Mouse (Mus musculus) neural tube, embryonic 13.5 days (tissue): ENCODE data around the gene Dip2a. TPM values are rescaled to one million over a fixed set of nuclear protein-coding genes. Genes with fewer than 3 reads are reported as not detected.

Source experiments
- ATAC-seq: fragments of 200-750 bp; cut with Nextera tagmentation; 2 replicates; pipeline ENCODE4 v1.8.0; 2017; ENCODE audit warnings: low read depth, mild to moderate bottlenecking, moderate TSS enrichment, moderate library complexity
- H3K27ac ChIP-seq: fragments of 300-500 bp; sonication (generic); replicated peaks from 2 replicates; pipeline ENCODE4 v1.5.1; 2015; ENCODE audit warnings: moderate library complexity, mild to moderate bottlenecking, inconsistent platforms
- H3K27me3 ChIP-seq: fragments of 300-500 bp; sonication (generic); 2 replicates; pipeline ENCODE4 v1.6.1; 2015; ENCODE audit warnings: mild to moderate bottlenecking, inconsistent platforms
- H3K36me3 ChIP-seq: fragments of 300-500 bp; sonication (generic); 2 replicates; pipeline ENCODE4 v1.6.1; 2015; ENCODE audit warnings: mild to moderate bottlenecking, inconsistent platforms
- H3K4me1 ChIP-seq: fragments of 300-500 bp; sonication (generic); replicated peaks from 2 replicates; pipeline ENCODE4 v1.6.1; 2015; ENCODE audit warnings: inconsistent platforms
- H3K4me2 ChIP-seq: fragments of 300-500 bp; sonication (generic); 2 replicates; pipeline ENCODE4 v1.6.1; 2015; ENCODE audit warnings: inconsistent platforms, mild to moderate bottlenecking, moderate library complexity
- H3K4me3 ChIP-seq: fragments of 300-500 bp; sonication (generic); 2 replicates; pipeline ENCODE4 v1.5.1; 2015; ENCODE audit warnings: mild to moderate bottlenecking, inconsistent platforms
- H3K9ac ChIP-seq: fragments of 300-500 bp; sonication (generic); 2 replicates; pipeline ENCODE4 v1.6.1; 2015; ENCODE audit warnings: moderate library complexity, mild to moderate bottlenecking, inconsistent platforms
- H3K9me3 ChIP-seq: fragments of 300-500 bp; sonication (generic); 2 replicates; pipeline ENCODE4 v1.6.1; 2016; ENCODE audit warnings: inconsistent platforms
- WGBS: fragments of 180-500 bp; shearing (Covaris S2); methylation state at CpG from one replicate; pipeline ENCODE4 v1.1.7; 2015; 5-methylcytosine and 5-hydroxymethylcytosine counted together
- polyA plus RNA-seq: library from polyadenylated mRNA; unstranded; fragments of >200 nt; fragmentation: Nextera tagmentation; extraction: Ambion mirVana; gene quantifications from 2 replicates; pipeline ENCODE4 v1.2.1, GENCODE M21; 2015

The Dip2a gene
- polyA plus RNA-seq, 1 experiment from 2014 or later, result 15.0 TPM

DNA sequence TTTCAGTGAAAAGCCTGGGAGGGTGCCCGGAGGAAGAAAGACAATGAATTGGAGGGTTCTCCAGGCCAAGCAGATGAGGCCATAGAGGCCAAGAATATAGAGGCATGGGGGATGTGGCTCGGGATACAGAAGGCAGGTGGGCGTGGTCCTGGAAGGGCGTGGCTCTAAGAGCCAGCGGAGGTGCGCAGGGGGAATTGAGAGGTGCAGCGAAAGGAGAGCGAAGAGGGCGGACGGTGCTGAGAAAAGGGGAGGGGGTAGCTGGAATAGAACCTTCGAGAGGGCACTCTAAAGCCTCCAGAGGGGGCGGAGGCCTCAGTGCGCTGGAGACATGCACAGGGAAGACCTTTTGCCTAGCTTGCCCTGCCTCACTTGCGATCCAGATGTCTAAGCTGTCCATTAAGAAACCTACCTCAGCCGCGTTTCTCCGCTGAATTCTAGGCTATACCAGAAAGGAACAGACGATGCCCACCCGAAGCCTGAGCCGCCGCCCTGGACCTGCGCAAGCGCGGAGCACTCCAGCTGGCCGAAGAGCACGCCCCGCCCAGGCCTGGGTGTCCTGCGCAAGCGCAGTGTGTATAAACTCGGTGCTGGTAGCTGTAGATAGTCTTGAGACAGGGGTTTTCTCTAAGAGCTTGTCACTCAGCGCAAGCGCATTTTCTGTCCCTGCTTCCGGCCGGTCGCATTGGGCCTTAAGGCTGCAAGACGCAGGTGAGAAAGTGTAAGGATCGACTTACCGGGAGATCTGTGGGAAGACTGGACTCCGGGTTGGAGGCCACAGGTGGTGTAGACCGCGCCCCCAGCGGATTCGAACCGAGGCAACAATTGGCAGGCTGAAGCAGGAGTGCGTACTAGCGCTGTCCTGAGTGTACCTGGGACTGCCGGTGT lies 107.5 kb downstream of the Dip2a start, which contains the start of gene Prmt2:
Prmt2 (minus strand) TSS at position 525 of the 885 bp plus-strand sequence.
- peak within 1 kb of the TSS; percentile 57 for H3K4me2 ChIP-seq
- peak within 1 kb of the TSS; percentile 93 for H3K27ac ChIP-seq
- under 1% methylated on average over 47 of the region's 47 CpGs for WGBS
- H3K9me3 ChIP-seq, result no peaks in the 10 kb centered on the region
- ATAC-seq, result peak; percentile 98
- peaks cover 38% of the 10 kb centered on the region for H3K4me1 ChIP-seq
- peak within 1 kb of the TSS; percentile 85 for H3K9ac ChIP-seq
- H3K27me3 ChIP-seq, result no peaks in the 10 kb centered on the region
- peaks cover 11% of the 10 kb centered on the region; the same call in 1 of the 2 replicates for H3K36me3 ChIP-seq
- peak within 1 kb of the TSS; percentile 76 for H3K4me3 ChIP-seq

- no peak overlapping the region for H3K4me2 ChIP-seq
- no peak overlapping the region for H3K4me3 ChIP-seq
- peaks cover 9% of the 10 kb centered on the region for H3K4me1 ChIP-seq
- no peaks in the 10 kb centered on the region for H3K27me3 ChIP-seq
- H3K36me3 ChIP-seq, result peaks cover 32% of the 10 kb centered on the region
- no peak overlapping the region for H3K27ac ChIP-seq
- WGBS, result 76% methylated on average over 1 of the region's 1 CpGs
- no peak overlapping the region for H3K9ac ChIP-seq
- no peaks in the 10 kb centered on the region for H3K9me3 ChIP-seq
- no peak for ATAC-seq
Observed at GRCm38 (mm10) chr10:76229627-76230026, 115.5 kb downstream of the Dip2a start.

GRCm38 (mm10) chr10:76225944-76226343 lies 119.1 kb downstream of the Dip2a start:
- no peaks in the 10 kb centered on the region for H3K27me3 ChIP-seq
- H3K9me3 ChIP-seq, result no peaks in the 10 kb centered on the region
- H3K4me1 ChIP-seq, result no peaks in the 10 kb centered on the region
- ATAC-seq, result no peak
- H3K36me3 ChIP-seq, result peaks cover 69% of the 10 kb centered on the region
- H3K27ac ChIP-seq, result no peak overlapping the region
- H3K4me2 ChIP-seq, result no peak overlapping the region
- no peak overlapping the region for H3K4me3 ChIP-seq
- 92% methylated on average over 11 of the region's 11 CpGs for WGBS
- H3K9ac ChIP-seq, result no peak overlapping the region

DNA sequence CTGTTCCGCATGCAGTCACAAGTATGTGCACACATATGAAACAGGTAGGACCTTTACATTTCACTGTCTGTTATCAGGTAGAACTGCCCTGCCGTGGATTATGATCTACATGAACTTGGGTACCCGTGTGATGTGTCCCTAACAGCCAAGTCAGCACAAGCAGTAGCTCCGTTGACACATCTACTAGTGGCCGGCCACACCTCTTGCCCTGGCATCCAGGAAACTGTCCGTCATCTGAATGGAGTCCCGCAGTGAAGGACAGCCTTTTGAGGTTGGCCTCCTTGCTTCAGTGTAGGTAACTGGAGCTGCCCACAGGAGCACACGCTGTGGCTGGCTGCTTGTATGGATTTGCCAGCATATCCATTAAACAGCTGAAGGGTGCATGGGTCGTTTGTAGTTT lies 126.9 kb downstream of the Dip2a start:
- no peak for ATAC-seq
- Histone ChIP-seq H3K36me3 (peaks cover 99% of the 10 kb centered on the region), H3K4me1 (no peaks in the 10 kb centered on the region), H3K27ac (no peak overlapping the region), H3K9me3 (peaks cover 12% of the 10 kb centered on the region), H3K4me2 (no peak overlapping the region), H3K9ac (no peak overlapping the region), H3K27me3 (no peaks in the 10 kb centered on the region), H3K4me3 (no peak overlapping the region)
- 82% methylated on average over 9 of the region's 9 CpGs for WGBS

- 97% methylated on average over 17 of the region's 17 CpGs for WGBS
- Histone ChIP-seq H3K27ac (no peak overlapping the region), H3K36me3 (peaks cover 98% of the 10 kb centered on the region), H3K9ac (no peak overlapping the region), H3K4me2 (no peak overlapping the region), H3K9me3 (peaks cover 12% of the 10 kb centered on the region), H3K27me3 (no peaks in the 10 kb centered on the region), H3K4me3 (no peak overlapping the region), H3K4me1 (no peaks in the 10 kb centered on the region)
- ATAC-seq, result no peak
Observed at GRCm38 (mm10) chr10:76217056-76217455, 128.0 kb downstream of the Dip2a start.

- peaks cover 96% of the 10 kb centered on the region for H3K36me3 ChIP-seq
- H3K4me3 ChIP-seq, result no peak overlapping the region
- no peaks in the 10 kb centered on the region for H3K4me1 ChIP-seq
- WGBS, result 90% methylated on average over 4 of the region's 4 CpGs
- H3K27me3 ChIP-seq, result no peaks in the 10 kb centered on the region
- H3K4me2 ChIP-seq, result no peak overlapping the region
- H3K9ac ChIP-seq, result no peak overlapping the region
- H3K27ac ChIP-seq, result no peak overlapping the region
- H3K9me3 ChIP-seq, result peaks cover 12% of the 10 kb centered on the region
- no peak for ATAC-seq
Observed at GRCm38 (mm10) chr10:76214161-76214560, 130.9 kb downstream of the Dip2a start.

DNA sequence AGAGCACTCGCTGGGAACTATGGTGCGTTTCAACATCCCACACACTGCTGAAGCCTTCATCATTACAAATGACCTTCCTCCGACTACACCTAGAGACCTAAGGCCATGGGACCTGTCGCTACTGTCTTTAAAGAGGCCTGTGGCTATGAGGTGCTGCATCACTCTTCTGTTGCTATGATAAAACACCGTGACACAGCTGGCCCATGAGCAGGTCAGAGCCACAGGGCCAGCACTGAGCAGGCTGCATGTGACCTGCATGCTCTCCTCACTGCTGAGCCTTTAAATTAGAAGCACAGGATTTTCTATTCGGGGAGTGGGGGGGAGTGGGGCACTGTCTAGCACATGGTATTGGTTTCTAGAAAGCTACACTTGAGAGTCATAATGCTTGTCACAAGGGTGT lies 133.0 kb downstream of the Dip2a start:
- H3K4me1 ChIP-seq, result no peaks in the 10 kb centered on the region

GRCm38 (mm10) chr10:76210806-76211205 lies 134.3 kb downstream of the Dip2a start:
- Histone ChIP-seq H3K9me3 (peaks cover 12% of the 10 kb centered on the region), H3K4me3 (no peak overlapping the region), H3K9ac (no peak overlapping the region), H3K27ac (no peak overlapping the region), H3K4me1 (no peaks in the 10 kb centered on the region), H3K4me2 (no peak overlapping the region), H3K36me3 (peaks cover 97% of the 10 kb centered on the region), H3K27me3 (no peaks in the 10 kb centered on the region)
- WGBS, result 88% methylated on average over 7 of the region's 7 CpGs
- ATAC-seq, result no peak

More for the DNA sequence above, 133.0 kb downstream of the Dip2a start:
- Histone ChIP-seq H3K27me3 (no peaks in the 10 kb centered on the region), H3K27ac (no peak overlapping the region), H3K36me3 (peaks cover 97% of the 10 kb centered on the region), H3K4me2 (no peak overlapping the region), H3K9me3 (peaks cover 12% of the 10 kb centered on the region), H3K4me3 (no peak overlapping the region), H3K9ac (no peak overlapping the region)
- ATAC-seq, result no peak
- 93% methylated on average over 6 of the region's 6 CpGs for WGBS

Other genes with a start within 250 kb of the Dip2a start
- not detected in 2 replicates for gene Slc5a4b, start 234.3 kb downstream of the Dip2a start, polyA plus RNA-seq
- not detected in 2 replicates for gene Slc5a4a, start 197.8 kb downstream of the Dip2a start, polyA plus RNA-seq
- gene Prmt2, start 107.4 kb downstream of the Dip2a start, polyA plus RNA-seq, result 211 and 221 TPM in 2 replicates
- 3.2 and 3.9 TPM in 2 replicates for gene S100b, start 91.4 kb downstream of the Dip2a start, polyA plus RNA-seq
- not detected in 2 replicates for gene AC141477.1, start 95.2 kb upstream of the Dip2a start, polyA plus RNA-seq
- 7.3 and 7.7 TPM in 2 replicates for gene Pcnt, start 97.5 kb upstream of the Dip2a start, polyA plus RNA-seq
- not detected in 2 replicates for gene 2610028H24Rik, start 103.8 kb upstream of the Dip2a start, polyA plus RNA-seq
- 54.6 and 61.3 TPM in 2 replicates for gene Mcm3ap, start 123.6 kb upstream of the Dip2a start, polyA plus RNA-seq
- 6.0 and 7.3 TPM in 2 replicates for gene Ybey, start 123.8 kb upstream of the Dip2a start, polyA plus RNA-seq
- 35.5 and 38.7 TPM in 2 replicates for gene Lss, start 186.3 kb upstream of the Dip2a start, polyA plus RNA-seq
- gene Spatc1l, start 217.0 kb upstream of the Dip2a start, polyA plus RNA-seq, result not detected in 2 replicates
- not detected in 2 replicates for gene Ftcd, start 230.4 kb upstream of the Dip2a start, polyA plus RNA-seq